Comparison of ENCODE assay signal across 18 mouse cellular contexts in the genomic region with DNA sequence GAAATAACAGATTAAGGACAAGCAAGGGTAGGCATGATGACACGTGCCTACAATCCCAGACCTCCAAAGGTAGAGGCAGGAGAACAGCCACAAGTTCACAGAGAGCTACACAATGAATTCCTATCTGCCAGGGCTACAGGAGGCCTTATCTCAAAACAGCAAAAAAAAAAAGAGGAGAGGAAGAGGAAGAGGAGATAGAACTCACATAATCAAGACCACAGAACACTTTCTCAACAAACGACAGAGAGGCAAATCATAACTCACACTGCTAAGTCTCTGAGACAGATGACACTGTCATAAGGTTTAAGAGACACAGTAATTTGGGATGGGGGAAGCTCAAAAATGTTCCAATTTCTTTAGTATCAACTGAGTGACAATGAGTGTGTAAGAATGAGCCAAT.
"Had no signal": no experiment of that assay in that cellular context is flagged by ENCODE, and none has a peak within 500 bp of the region (broad histone marks: within the 10 kb centered on the region; RNA-seq: fewer than 3 reads in every experiment).

No protein-coding gene starts in this region.

- H3K36me3 ChIP-seq: liver, embryonic 12.5 days; midbrain, embryonic 10.5 days; midbrain, embryonic 13.5 days; neural tube, embryonic 13.5 days; neural tube, embryonic 15.5 days had no signal

- H3K4me2 ChIP-seq: liver, embryonic 12.5 days; lung, embryonic 14.5 days; midbrain, embryonic 13.5 days; neural tube, embryonic 13.5 days; neural tube, embryonic 15.5 days had no signal

- H3K27me3 ChIP-seq: liver, embryonic 12.5 days; midbrain, embryonic 13.5 days; neural tube, embryonic 13.5 days; neural tube, embryonic 15.5 days had no signal

- DNase-seq: lung, adult 18-20 months; lung, embryonic 14.5 days; lung, postnatal 10 days; lung, postnatal 4 days; retina, postnatal 1 day; right cerebral cortex, adult 18-20 months; right cerebral cortex, postnatal 25 days; right cerebral cortex, postnatal 4 days; thymus, adult 18-20 months; thymus, postnatal 36 days had no signal

- H3K27ac ChIP-seq: liver, embryonic 12.5 days; liver, embryonic 14.5 days; midbrain, embryonic 10.5 days; midbrain, embryonic 13.5 days; neural tube, embryonic 13.5 days; neural tube, embryonic 15.5 days had no signal

- ATAC-seq: liver, embryonic 12.5 days; midbrain, embryonic 13.5 days; midbrain, embryonic 16.5 days had no signal

- H3K4me1 ChIP-seq: neural tube, embryonic 13.5 days; neural tube, embryonic 15.5 days had no signal

- H3K9ac ChIP-seq: liver, embryonic 12.5 days; liver, embryonic 14.5 days; lung, embryonic 14.5 days; midbrain, embryonic 13.5 days; neural tube, embryonic 13.5 days; neural tube, embryonic 15.5 days had no signal

- H3K4me3 ChIP-seq: liver, embryonic 12.5 days; midbrain, embryonic 10.5 days; midbrain, embryonic 13.5 days; myocyte; neural tube, embryonic 13.5 days; neural tube, embryonic 15.5 days had no signal

- H3K9me3 ChIP-seq: liver, embryonic 12.5 days; midbrain, embryonic 10.5 days; midbrain, embryonic 13.5 days; neural tube, embryonic 13.5 days; neural tube, embryonic 15.5 days had no signal
